Mouse (Mus musculus) liver, adult 2 months (tissue): ENCODE results near the gene Schip1.

Source experiments
- CTCF ChIP-seq: fragments of 200-500 bp; IDR thresholded peaks from 2 replicates; pipeline ENCODE4 v1.5.1; 2011; ENCODE audit warnings: low read depth, low read length, control low read depth
- POLR2A ChIP-seq: fragments of 200-500 bp; IDR thresholded peaks from 2 replicates; pipeline ENCODE4 v1.6.1; 2011; ENCODE audit warnings: low read length, control low read depth; ENCODE audit not compliant: insufficient read depth; ENCODE audit errors: extremely low read depth

- TF ChIP-seq CTCF (no peak), POLR2A (no peak)
Observed at GRCm38 (mm10) chr3:68160175-68160574, 95.6 kb downstream of the Schip1 start.
